Mouse (Mus musculus) spleen, adult 12 weeks (tissue): ENCODE results near the gene Ncoa1.
"Not testable (repeated sequence)": the region's sequence is repeated elsewhere in the genome, so short reads cannot be mapped to it uniquely, and the experiment has no call there.

Source experiments
- DNase-seq: peaks from one replicate; pipeline ENCODE4 v3.0.0; 2022; ENCODE audit warnings: low spot score

The Ncoa1 gene

DNA sequence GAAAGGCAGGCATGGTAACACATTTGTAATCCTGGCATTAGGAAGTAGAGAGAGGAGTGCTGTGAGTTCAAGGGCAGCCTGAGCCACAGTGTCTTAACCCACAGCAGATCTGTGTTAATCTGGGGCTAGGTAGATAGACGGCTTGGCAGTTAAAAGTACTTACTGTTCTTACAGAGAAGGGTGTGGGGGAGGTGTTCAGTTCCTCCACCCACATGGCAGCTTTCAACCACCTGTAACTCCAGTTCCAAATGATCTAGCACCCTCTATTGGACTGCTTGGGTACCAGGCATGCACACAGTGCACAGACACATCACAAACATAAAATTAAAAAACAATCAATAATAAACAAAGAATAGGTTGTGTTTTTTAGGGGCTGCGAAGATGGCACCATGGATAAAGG lies 84.4 kb downstream of the Ncoa1 start:
- DNase-seq: no peak

DNA sequence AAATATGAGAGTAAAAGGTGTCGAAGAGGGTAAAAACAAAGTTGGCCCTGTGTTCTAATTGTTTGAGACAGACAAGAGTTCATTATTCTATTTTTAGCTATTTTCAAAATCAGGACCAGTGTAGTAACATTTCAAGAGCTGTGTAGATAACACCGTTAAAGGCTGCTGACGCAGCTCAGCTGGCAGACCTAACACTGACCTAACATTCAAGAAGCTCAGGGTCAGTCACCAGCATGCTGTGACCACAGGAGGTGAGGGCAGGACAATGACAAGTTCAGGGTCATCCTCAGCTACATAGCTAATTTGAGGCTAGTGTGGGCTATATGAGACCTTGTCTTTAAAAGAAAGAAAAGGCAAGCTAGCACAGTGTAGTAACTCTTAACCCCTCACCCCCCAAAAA lies 84.9 kb downstream of the Ncoa1 start:
- no peak for DNase-seq

DNA sequence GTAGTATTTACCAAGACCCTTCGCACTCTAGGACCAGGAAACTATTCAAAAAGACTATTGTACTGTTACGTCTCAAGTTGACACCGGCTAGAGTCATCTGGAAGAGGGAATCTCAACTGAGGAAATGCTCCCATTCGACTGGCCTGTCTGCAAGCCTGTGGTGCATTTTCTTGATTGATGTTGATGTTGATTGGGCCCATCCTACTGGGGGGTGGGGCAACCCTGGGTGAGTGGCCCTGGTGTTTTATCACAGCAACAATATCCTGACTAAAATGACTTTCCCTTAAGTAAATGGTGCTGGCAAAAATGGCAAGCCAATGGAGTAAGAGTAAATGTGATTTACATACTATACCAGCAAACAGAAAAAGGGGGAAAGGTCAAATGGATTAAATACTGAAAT lies 85.7 kb downstream of the Ncoa1 start:
- DNase-seq: no peak

DNA sequence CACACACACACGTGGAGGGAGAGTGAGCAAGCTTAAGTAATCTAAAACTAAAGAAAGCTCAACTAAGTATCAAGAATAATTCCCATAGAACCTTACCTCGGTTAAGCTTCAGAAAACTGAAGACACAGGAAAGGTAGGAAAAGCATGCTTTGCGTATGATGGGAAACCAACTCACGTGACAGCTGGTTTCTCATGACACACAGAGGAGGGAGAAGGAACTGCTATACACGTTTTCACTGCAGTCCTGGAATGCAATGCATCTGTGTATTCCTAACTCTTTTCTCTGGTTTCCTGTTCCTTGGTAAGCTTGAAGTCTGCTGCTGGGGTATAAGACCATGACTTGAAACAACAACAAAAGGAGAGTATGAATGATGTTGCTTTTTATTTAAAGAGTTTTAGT lies 86.3 kb downstream of the Ncoa1 start:
- no peak for DNase-seq

DNA sequence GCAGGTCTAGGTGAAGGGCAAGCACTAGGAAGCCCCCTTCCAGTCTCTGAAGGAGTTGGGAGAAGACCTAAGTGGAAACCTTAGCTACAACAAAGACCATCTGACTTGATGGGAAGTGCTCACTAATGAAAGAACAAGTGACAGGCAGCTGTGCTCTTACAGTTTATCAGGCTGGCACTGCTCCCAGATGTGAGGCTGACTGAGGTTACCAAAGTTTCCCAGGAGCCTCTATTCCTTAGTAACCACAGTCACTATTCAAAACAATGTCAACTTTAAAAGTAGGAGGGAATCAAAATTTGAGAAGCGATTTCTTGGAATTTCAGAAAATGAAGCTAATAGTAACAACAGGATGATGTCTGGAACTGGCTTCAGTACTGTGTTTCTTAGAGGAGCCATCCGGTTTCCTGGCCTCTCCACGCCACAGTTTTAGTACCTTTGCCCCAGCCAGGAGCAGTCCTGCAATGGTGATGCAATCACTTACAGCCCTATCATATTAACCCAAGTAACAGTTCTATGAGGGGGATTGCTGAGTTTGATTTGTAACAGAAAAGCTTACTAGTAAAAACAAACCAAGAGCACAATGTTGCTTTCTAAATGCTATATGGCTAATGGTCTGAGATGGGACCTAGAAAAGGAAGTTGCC lies 90.8 kb downstream of the Ncoa1 start:
- no peak for DNase-seq

DNA sequence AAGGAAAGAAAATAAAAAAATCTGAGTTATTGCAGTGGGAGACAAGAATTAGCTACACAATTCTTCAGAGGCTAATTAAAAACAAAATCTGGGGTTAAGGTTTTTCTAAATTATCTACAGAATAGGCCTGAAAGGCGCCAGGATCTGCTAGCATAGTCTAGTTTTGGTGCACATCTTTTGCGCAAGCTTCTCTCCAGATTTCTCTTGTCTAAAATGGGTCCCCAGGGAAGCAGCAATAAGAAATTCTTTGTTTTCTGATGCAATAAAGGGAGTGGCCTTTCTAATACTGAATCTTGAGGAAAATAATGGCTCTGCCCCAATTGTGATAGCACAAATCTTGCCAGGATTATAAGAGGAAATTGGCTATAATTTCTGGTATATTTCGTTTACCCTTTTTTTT lies 93.9 kb downstream of the Ncoa1 start:
- DNase-seq: no peak

DNA sequence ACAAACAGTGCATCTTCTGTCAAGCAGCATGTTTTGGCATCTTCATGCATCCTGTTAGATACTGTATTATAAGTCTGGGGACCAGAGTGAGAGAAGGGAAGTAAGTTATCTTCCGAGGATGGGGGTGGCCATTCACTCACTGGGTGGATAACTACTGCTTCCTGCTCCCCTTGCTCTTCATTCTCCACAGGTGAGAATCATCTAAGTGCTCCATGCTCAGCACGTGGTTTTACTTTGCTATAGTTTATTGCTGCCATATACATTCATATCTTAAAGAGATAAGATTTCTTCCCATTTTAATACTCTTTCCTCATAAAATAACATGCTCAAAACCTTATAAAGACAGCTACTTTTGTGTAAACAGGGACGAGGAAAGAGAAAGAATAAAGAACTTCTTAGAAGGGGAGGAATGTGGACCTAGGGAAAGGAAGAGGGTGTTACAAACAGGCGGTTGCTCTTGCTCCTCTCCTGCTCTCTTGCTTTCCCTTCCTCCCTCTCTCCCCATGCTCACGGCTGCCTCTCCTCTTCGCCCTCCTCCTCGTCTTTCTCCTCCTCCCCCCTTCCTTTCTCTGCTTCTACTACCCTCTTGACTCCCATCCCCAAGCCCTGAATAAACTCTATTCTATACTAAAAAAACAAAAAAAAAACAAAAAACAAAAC lies 97.6 kb downstream of the Ncoa1 start:
- DNase-seq: no peak

DNA sequence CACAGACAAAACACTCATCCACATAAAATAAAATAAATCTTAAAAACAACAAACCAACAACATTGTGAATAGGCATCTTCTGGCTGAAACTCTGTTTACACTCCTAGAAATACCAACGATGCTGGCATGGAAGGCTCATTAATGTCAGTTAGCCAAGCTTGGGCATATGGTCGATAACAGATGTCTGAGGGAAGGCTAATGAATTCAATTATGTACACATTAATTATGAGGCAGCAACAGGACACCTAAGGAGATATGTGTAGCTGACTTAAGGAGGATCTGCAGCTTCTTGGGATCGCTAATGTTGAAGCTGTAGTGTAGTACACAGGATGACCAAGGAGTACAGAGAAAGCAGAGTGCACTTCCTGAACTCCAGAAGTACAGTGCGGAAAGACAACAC lies 100.5 kb downstream of the Ncoa1 start:
- DNase-seq: no peak

DNA sequence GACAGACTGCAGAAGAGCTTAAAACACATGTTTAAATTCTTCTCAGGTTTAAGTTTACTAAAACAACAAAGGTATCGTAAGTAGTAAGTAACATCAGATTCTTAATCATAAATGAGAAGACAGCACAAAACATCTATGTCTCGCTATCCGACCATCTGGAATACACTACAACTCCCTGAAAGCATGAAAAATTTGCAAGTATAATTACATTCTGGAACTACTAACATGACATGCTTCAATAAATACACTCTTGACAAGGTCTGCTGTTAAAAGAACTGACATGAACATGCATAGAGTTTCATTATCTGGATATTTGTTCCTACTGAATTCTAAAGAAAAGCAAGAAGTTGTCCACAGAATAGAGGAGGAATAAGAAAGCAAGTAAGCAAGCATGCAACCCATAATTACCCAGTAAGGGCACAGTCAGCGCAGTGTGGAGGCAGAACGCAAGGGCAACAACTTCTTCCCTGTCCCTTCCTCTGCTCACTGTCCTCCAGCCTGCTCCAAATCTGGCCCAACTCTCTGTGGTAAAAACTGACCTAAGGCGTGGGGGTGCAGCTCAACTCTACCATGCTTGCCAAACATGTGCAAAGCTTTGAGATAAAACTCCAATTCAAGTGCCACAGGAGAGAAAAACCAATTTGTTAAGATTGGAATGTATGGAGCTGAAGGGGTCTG lies 102.0 kb downstream of the Ncoa1 start:
- DNase-seq: no peak

DNA sequence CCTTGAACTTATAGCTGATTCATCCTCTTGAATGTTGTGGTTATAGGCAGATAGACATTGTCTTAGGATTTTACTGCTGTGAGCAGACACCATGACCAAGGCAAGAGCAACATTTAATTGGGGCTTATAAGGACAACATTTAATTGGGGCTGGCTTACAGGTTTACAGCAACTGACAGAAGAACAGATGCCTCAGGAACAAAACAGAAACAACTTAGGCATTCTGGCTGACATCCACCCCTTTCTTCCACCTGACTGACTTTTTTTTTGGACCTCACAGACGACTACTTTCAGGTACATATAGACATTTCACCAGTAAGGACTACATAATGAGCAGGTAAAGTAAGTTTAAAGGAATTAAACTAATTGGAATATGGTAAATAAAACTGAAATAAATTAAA lies 105.6 kb downstream of the Ncoa1 start:
- no peak for DNase-seq

DNA sequence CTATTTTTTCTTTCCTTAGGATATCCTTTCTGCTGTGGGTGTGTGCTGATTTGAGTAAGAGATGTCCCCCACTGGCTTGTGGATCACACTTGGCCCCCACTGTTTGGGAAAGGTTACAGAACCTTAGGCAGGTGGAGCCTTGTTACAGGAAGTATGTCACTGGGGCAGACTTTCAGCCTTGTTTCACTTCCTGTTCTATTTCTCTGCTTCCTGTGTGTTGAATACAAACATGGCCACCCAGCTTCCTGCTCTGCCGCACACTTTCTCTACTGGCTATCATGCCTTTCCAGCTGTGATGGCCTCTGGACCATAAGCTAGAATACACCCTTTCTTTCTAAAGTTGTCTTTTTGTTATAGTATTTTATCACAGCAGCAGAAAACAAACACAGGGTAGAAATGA lies 111.0 kb downstream of the Ncoa1 start:
- DNase-seq: no peak

DNA sequence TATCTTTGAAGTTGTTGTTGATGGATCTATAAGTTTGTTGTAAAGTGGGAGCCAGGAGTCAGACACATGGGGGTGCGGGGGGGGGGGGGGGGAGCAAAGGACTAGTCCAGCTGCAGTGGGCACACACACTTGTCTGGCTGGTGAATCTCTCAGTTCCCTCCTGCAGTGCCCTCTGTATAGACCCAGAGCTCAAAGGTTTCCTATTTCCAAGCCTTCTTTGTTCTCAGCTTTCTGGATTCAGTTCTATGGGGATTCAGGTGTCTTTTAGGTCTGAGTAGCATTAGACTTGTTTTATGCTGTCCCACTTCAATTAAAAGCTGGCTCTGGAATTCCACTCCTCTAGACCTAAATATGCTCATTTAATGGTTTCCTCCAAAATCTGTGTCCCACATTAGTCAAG lies 117.5 kb downstream of the Ncoa1 start:
- no peak for DNase-seq

DNA sequence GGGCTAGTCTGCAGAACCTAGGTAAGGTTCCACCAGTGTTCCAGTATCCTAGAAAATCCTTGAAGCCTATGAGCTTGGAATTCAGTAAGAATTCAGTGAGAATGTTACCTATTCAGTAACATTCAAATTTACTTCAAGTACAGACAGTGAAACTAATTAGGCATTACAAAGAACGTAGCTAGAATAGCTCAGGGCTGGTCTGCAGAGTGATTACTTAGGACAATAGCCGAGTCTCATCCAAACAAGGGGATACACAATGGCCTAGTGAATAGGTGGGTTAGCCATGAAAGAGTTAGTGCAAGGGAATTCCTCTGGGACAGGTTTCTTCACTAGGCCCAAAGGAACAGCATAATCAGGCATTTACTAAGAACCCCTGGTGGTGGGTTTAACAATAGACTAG lies 118.3 kb downstream of the Ncoa1 start:
- not testable (repeated sequence) for DNase-seq

DNA sequence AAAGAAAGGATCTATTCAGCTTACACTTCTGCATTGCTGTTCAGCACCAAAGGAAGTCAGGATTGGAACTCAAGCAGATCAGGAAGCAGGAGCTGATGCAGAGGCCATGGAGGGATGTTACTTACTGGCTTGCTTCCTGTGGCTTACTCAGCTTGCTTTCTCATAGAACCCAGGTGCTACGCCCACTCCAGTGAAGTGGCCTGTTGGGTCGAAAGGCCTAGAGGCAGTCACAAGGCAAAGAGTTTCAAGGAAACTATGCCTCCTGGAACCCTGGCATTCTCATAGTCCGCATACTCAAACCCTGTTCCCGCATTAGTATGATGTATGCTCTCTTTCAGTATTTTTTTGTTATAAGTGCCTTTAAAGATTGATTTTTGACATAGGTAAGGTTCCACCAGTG lies 118.9 kb downstream of the Ncoa1 start:
- DNase-seq: no peak

DNA sequence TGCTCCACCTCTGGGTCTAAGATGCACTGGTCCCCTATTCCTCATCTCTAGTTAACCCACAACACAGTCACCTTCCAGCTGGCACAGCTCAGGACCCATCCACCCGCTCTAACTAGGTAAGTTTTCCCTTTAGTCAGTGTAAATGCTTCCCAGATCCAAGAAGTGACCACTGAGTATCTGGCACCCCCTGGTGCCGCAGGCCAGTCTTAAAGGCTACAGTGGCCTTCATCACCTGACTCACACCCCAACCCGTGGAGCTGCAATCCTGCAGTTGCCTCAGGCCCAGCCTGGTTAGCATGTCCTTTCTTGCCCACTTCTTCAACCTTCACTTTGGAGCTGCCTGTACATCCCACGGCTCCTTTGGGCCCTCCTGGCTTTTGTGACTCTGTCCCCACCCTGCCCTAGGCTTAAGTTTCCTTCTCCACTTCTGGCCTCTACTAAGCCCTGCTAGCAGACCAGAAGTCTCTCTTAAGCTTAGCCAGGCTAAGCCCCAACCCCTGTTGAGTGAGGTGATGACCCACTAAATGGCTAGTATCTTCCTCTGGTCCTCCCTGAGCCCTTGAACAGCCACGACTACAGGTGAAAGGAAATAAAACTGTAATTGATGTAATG lies 120.0 kb downstream of the Ncoa1 start:
- no peak for DNase-seq

DNA sequence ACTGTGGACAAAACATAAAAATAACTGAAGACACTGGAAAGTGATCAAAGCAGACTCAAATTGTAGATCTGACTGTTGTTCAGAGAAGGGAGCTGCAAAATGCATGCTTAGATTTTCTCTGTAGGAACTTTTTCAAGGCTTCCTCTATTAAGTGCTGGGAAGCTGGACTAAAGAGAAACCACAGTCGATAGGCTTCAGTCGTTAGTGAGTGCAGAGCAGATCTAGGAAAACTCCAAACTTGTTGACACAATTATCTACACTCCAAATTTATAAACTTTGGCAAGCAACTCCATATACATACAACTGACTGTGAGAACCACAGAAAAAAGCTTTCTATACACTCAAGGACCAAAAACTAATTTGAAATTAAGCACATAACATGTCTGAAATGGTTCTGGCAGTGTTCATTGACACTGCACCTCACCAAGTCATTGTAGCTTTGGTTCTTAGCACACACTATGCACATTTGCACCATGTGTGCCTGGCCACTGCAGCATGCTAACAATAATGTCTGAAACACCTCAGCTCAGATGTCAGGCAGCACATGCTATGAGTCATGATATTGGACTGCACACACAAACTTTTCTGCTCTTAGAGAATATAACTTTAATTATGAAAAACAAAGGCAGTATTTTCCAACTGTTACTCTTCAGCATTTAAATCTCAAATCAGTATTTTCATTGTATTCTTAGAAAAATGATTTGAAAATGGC lies 121.8 kb downstream of the Ncoa1 start:
- no peak for DNase-seq

DNA sequence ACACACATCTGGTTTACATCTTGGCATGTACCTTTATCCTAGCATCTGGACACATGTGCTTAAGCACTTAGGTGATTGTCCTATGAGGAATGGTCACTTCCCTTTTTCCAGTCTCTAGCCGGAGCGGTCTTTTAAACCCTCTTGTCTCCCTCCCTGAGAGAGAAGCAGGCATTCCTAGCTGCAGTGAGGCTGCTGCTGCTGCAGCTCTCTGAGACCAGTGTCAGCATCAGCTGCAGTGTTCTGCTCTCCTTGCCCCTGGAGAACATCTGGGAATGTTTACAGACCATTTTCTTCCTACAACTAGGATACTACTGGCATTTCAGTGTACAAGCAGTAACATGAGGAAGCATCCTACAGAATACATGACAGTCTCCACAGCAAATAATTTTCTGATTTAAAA lies 133.8 kb downstream of the Ncoa1 start:
- DNase-seq: no peak

DNA sequence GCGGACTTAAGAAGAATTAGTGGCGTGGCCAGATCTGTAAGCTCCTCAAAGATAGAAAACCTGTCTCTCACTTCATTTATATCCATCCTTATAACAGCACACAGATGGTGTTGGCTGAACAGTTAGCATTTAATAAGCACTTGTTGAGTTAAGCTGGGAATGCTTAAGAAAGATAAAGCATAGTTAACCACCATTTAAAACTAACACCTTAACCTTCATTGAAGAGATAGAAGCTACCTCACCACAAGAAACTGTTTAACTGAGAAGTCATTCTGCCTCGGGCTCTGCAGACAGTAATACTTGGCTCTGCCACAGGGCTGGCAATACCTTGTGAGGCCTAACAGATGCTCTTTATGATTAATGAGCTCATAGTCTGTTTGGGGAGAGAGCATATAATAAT lies 134.9 kb downstream of the Ncoa1 start:
- DNase-seq: no peak

DNA sequence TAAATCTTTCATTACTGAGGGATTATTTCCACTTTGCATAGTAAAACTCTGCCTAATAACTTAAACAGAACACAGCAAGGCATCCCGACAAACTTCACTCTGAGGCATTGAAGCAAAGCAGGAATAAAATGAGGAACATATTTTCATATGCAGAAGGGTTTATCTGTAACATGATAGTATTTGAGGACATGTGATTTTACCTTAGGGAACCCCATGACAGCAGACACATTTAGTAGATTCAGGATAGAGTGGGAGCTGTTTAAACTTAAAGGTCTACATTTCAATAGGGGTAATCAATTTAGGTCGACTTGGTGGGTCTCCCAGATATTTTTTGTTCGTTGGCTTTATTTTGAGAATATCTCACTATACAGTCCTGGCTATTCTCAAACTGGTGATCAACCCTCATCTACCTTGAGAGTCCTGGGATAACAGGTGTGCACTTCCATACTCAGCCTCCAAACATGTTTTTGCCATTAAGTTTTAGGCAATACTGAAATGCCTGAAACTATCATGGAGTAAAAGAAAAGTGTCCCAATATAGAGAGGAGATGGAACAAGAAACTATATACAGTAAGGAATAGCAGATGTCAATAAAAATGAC lies 136.6 kb downstream of the Ncoa1 start:
- no peak for DNase-seq

DNA sequence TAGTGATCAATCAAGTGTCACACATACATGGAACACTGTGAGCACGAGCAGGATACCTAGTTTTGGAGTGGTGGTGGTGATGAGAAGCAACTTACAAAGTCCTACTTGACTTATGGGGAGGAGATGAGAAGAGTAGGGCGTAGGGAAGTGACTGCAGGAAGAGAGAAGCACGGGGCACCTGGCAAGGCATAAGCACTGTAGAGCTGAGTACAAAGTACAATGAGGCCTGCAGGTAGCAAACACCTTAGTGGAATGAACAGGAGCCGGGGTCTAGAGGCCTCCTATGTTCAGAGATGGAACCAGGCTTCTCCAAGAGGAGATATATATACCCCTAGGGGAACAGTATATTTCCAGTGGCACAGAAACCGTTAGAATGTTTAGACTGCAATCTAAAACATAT lies 153.4 kb downstream of the Ncoa1 start:
- DNase-seq: no peak

DNA sequence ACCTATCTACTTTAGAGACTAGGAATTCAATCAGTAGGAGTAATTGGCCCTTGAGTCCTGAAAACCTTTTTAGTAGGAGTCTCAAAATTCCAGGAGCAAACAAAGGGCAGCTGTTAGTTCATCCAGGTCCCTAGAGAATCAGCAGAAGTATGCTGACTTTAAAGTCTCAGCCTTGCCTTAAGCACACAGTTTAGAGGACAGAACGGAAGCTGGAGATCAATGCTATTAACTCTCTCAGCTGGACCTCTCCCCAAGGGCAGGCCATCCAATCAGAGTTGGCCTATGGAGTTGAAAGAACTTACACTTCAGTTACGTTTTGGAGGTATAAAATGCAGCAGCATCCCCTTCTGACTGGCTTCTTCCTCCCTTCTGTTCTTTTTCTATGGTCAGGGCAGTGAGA lies 154.8 kb downstream of the Ncoa1 start:
- no peak for DNase-seq

DNA sequence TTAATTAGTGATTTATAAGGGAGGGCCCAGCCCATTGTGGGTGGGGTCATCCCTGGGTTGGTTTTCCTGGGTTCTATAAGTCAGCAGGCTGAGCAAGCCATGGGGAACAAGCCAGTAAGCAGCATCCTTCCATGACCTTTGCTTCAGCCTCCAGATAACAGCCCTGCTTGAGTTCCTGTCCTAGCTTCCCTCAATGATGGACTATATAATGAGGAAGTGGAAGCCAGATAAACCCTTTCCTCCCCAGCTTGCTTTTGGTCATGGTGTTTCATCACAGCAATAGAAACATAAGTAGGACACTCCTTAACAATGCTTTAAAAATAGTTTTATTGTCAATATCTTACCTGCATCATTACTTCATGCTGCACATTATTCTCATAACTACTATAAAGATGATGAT lies 163.2 kb downstream of the Ncoa1 start:
- no peak for DNase-seq
